Mouse (Mus musculus) cerebellum, adult 2 months (tissue): ENCODE measurements around the gene Arhgap15. TPM values are rescaled to one million over a fixed set of nuclear protein-coding genes. Genes with fewer than 3 reads are reported as not detected.
A peak's percentile ranks its signal among the peaks of the same experiment; 100 is the strongest.

Experiments used
- DNase-seq, 2 experiments: peaks; one replicate each; pipeline ENCODE4 v3.0.0; 2021
- H3K27ac ChIP-seq: fragments of 200-500 bp; 2 replicates; pipeline ENCODE4 v1.5.1; 2012; ENCODE audit warnings: low read length, control low read depth, inconsistent platforms; ENCODE audit not compliant: insufficient read depth
- H3K27me3 ChIP-seq: fragments of 200-500 bp; 2 replicates; pipeline ENCODE4 v1.6.1; 2012; ENCODE audit warnings: inconsistent platforms, mild to moderate bottlenecking, low read length, moderate library complexity; ENCODE audit not compliant: control insufficient read depth, insufficient read depth
- H3K4me1 ChIP-seq: fragments of 200-500 bp; 2 replicates; pipeline ENCODE4 v1.6.1; 2011; ENCODE audit warnings: low read length; ENCODE audit not compliant: control insufficient read depth, insufficient read depth
- H3K4me3 ChIP-seq: fragments of 200-500 bp; replicated peaks from 2 replicates; pipeline ENCODE3; 2011; ENCODE audit warnings: mild to moderate bottlenecking, low read depth, low read length, control low read depth; ENCODE audit not compliant: insufficient read depth
- CTCF ChIP-seq: fragments of 200-500 bp; IDR thresholded peaks from 2 replicates; pipeline ENCODE4 v1.5.1; 2011; ENCODE audit warnings: low read depth, mild to moderate bottlenecking, control low read depth, low read length, moderate library complexity, borderline replicate concordance; ENCODE audit not compliant: insufficient read depth
- POLR2A ChIP-seq: fragments of 200-500 bp; IDR thresholded peaks from 2 replicates; pipeline ENCODE4 v1.6.1; 2011; ENCODE audit warnings: low read length, control low read depth, borderline replicate concordance; ENCODE audit not compliant: insufficient read depth
- WGBS: fragments of 180-500 bp; shearing (Covaris S2); methylation state at CpG from one replicate; pipeline ENCODE4 v1.1.7; 2018; 5-methylcytosine and 5-hydroxymethylcytosine counted together
- polyA plus RNA-seq: library from polyadenylated mRNA; depleted of rRNA; stranded (reverse); fragments of >200 nt; gene quantifications from 2 replicates; pipeline ENCODE4 v1.2.3, GENCODE M21; 2012

The Arhgap15 gene
- polyA plus RNA-seq, 1 experiment = 2.3 TPM

- Histone ChIP-seq H3K4me3 (no peak overlapping the region), H3K27me3 (no peaks in the 10 kb centered on the region), H3K4me1 (no peaks in the 10 kb centered on the region), H3K27ac (no peak overlapping the region)
- no peak for DNase-seq
- WGBS = 94% methylated on average over 1 of the region's 1 CpGs
- no peak for TF ChIP-seq POLR2A
- no peak for TF ChIP-seq CTCF
Measured at GRCm38 (mm10) chr2:44152301-44152700, 403.7 kb downstream of the Arhgap15 start.

GRCm38 (mm10) chr2:44160358-44160757, 411.7 kb downstream of the Arhgap15 start:
- Histone ChIP-seq H3K27me3 (no peaks in the 10 kb centered on the region), H3K4me3 (no peak overlapping the region), H3K27ac (no peak overlapping the region), H3K4me1 (no peaks in the 10 kb centered on the region)
- 62% methylated on average over 4 of the region's 4 CpGs for WGBS
- TF ChIP-seq POLR2A (no peak), CTCF (no peak)
- DNase-seq = no peak

- Histone ChIP-seq H3K27ac (no peak overlapping the region), H3K27me3 (no peaks in the 10 kb centered on the region), H3K4me3 (no peak overlapping the region), H3K4me1 (no peaks in the 10 kb centered on the region)
- no peak for DNase-seq
- WGBS = 56% methylated on average over 3 of the region's 3 CpGs
- TF ChIP-seq POLR2A (no peak), CTCF (no peak)
Measured at GRCm38 (mm10) chr2:44165789-44166188, 417.2 kb downstream of the Arhgap15 start.

- no peak overlapping the region for H3K27ac ChIP-seq
- no peaks in the 10 kb centered on the region for H3K4me1 ChIP-seq
- TF ChIP-seq POLR2A = no peak
- TF ChIP-seq CTCF = no peak
- no peak overlapping the region for H3K4me3 ChIP-seq
- WGBS = 97% methylated on average over 4 of the region's 4 CpGs
- no peak for DNase-seq
- no peaks in the 10 kb centered on the region for H3K27me3 ChIP-seq
Measured at GRCm38 (mm10) chr2:44166716-44167115, 418.1 kb downstream of the Arhgap15 start.

GRCm38 (mm10) chr2:44184476-44184875, 435.9 kb downstream of the Arhgap15 start:
- 19% methylated on average over 10 of the region's 10 CpGs for WGBS
- no peaks in the 10 kb centered on the region for H3K27me3 ChIP-seq
- H3K4me1 ChIP-seq = no peaks in the 10 kb centered on the region
- H3K4me3 ChIP-seq = no peak overlapping the region
- peak in 1 of 2 experiments; percentile 3 for DNase-seq
- no peak for TF ChIP-seq POLR2A
- TF ChIP-seq CTCF = no peak
- H3K27ac ChIP-seq = no peak overlapping the region

- H3K4me3 ChIP-seq = no peak overlapping the region
- WGBS = 88% methylated on average over 9 of the region's 9 CpGs
- H3K27me3 ChIP-seq = no peaks in the 10 kb centered on the region
- no peak for TF ChIP-seq CTCF
- DNase-seq = no peak
- no peaks in the 10 kb centered on the region for H3K4me1 ChIP-seq
- no peak overlapping the region for H3K27ac ChIP-seq
Measured at GRCm38 (mm10) chr2:44190749-44191148, 442.1 kb downstream of the Arhgap15 start.

- 53% methylated on average over 3 of the region's 3 CpGs for WGBS
- Histone ChIP-seq H3K27me3 (no peaks in the 10 kb centered on the region), H3K4me3 (no peak overlapping the region), H3K4me1 (no peaks in the 10 kb centered on the region), H3K27ac (no peak overlapping the region)
- no peak for DNase-seq
- no peak for TF ChIP-seq POLR2A
- no peak for TF ChIP-seq CTCF
Measured at GRCm38 (mm10) chr2:44192058-44192457, 443.4 kb downstream of the Arhgap15 start.

- Histone ChIP-seq H3K4me3 (no peak overlapping the region), H3K27me3 (no peaks in the 10 kb centered on the region), H3K27ac (no peak overlapping the region), H3K4me1 (no peaks in the 10 kb centered on the region)
- DNase-seq = no peak
- TF ChIP-seq CTCF = no peak
- no peak for TF ChIP-seq POLR2A
- 95% methylated on average over 7 of the region's 7 CpGs for WGBS
Measured at GRCm38 (mm10) chr2:44215506-44215905, 466.9 kb downstream of the Arhgap15 start.
